Mouse (Mus musculus): ENCODE data around the gene Dcaf12. TPM values are rescaled to one million over a fixed set of nuclear protein-coding genes. Genes with fewer than 3 reads are reported as not detected.

The Dcaf12 gene
- 76.7 and 82.1 TPM in 2 replicates for polyA plus RNA-seq (2011; ENCODE audit: insufficient read depth, insufficient read length, low replicate concordance, missing spikeins)

- under 1% methylated on average over 70 of the region's 70 CpGs for WGBS
- peak; percentile 87 for TF ChIP-seq POLR2A (IDR thresholded peaks at IDR 0.05; ENCODE audit: borderline replicate concordance, control insufficient read depth, low read depth, low read length)
- TF ChIP-seq CTCF (IDR thresholded peaks at IDR 0.05; ENCODE audit: control insufficient read depth, insufficient read depth, low read length): no peak
- peaks cover 7% of the 10 kb centered on the region; the same call in 1 of the 2 replicates for H3K4me1 ChIP-seq (ENCODE audit: control insufficient read depth, insufficient read depth, low read length)
These were observed at the start of gene Dcaf12 for GRCm38 (mm10) chr4:41314141-41315129. Gene Dcaf12 (minus strand): TSS chr4:41314889.

DNA sequence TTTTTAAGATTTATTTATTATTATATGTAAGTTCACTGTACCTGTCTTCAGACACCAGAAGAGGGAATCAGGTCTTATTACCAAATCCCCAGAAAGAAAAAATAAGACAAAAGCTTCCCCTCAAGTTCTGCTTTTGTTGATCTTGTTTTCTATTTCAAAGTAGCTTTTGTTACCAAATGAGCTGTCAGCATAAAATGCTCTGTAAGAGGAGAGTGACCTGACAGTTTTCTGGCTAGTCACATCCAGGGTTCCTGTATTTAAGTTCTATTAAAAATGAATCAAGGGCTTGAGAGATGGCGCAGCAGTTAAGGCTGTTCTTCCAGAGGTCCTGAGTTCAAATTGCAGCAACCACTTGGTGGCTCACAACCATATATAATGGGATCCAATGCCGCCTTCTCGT is 46.4 kb upstream of the Dcaf12 start:
- no peak overlapping the region for H3K4me3 ChIP-seq (replicated peaks; ENCODE audit: control insufficient read depth, low read depth, low read length)
- H3K4me1 ChIP-seq (ENCODE audit: control insufficient read depth, insufficient read depth, low read length): peaks cover 2% of the 10 kb centered on the region; the same call in 1 of the 2 replicates
- no peak overlapping the region for H3K27ac ChIP-seq (ENCODE audit: control insufficient read depth, insufficient read depth, low read depth, low read length, poor library complexity)
- TF ChIP-seq POLR2A (IDR thresholded peaks at IDR 0.05; ENCODE audit: borderline replicate concordance, control insufficient read depth, low read depth, low read length) (no peak), CTCF (IDR thresholded peaks at IDR 0.05; ENCODE audit: control insufficient read depth, insufficient read depth, low read length) (no peak)
- WGBS: 88% methylated on average over 3 of the region's 3 CpGs

More at GRCm38 (mm10) chr4:41314141-41315129, at the start of gene Dcaf12:
- Histone ChIP-seq H3K27ac (ENCODE audit: control insufficient read depth, insufficient read depth, low read depth, low read length, poor library complexity) (peak within 1 kb of the TSS; percentile 98), H3K4me3 (replicated peaks; ENCODE audit: control insufficient read depth, low read depth, low read length) (peak within 1 kb of the TSS; percentile 87)

- 64% methylated on average over 7 of the region's 7 CpGs for WGBS
These were observed 44.7 kb upstream of the Dcaf12 start for GRCm38 (mm10) chr4:41359358-41359757.

DNA sequence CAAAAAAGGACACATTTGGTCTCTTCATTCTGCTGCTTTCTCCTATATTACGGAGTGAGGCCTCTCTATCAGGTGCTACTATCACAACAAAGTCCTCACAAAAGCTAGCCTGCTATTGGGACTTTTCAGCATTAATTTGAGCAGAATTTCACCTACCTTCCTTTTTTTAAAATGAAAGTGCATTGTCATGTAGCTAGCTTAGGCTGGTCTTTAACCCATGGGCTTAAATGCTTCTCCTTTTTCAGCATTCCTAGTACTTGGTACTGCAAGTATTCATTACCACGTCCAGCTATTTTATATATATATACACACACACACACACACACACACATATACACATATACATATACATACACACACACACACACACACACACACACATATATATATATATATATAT is 44.0 kb upstream of the Dcaf12 start:
- Histone ChIP-seq H3K27ac (ENCODE audit: control insufficient read depth, insufficient read depth, low read depth, low read length, poor library complexity) (no peak overlapping the region), H3K4me3 (replicated peaks; ENCODE audit: control insufficient read depth, low read depth, low read length) (no peak overlapping the region), H3K4me1 (ENCODE audit: control insufficient read depth, insufficient read depth, low read length) (peaks cover 2% of the 10 kb centered on the region; the same call in 1 of the 2 replicates)
- WGBS: 30% methylated on average over 2 of the region's 2 CpGs
- TF ChIP-seq CTCF (IDR thresholded peaks at IDR 0.05; ENCODE audit: control insufficient read depth, insufficient read depth, low read length) (no peak), POLR2A (IDR thresholded peaks at IDR 0.05; ENCODE audit: borderline replicate concordance, control insufficient read depth, low read depth, low read length) (no peak)

More at GRCm38 (mm10) chr4:41359358-41359757, 44.7 kb upstream of the Dcaf12 start:
- Histone ChIP-seq H3K27ac (ENCODE audit: control insufficient read depth, insufficient read depth, low read depth, low read length, poor library complexity) (no peak overlapping the region), H3K4me3 (replicated peaks; ENCODE audit: control insufficient read depth, low read depth, low read length) (no peak overlapping the region), H3K4me1 (ENCODE audit: control insufficient read depth, insufficient read depth, low read length) (peaks cover 2% of the 10 kb centered on the region; the same call in 1 of the 2 replicates)
- no peak for TF ChIP-seq CTCF (IDR thresholded peaks at IDR 0.05; ENCODE audit: control insufficient read depth, insufficient read depth, low read length)
- TF ChIP-seq POLR2A (IDR thresholded peaks at IDR 0.05; ENCODE audit: borderline replicate concordance, control insufficient read depth, low read depth, low read length): no peak

DNA sequence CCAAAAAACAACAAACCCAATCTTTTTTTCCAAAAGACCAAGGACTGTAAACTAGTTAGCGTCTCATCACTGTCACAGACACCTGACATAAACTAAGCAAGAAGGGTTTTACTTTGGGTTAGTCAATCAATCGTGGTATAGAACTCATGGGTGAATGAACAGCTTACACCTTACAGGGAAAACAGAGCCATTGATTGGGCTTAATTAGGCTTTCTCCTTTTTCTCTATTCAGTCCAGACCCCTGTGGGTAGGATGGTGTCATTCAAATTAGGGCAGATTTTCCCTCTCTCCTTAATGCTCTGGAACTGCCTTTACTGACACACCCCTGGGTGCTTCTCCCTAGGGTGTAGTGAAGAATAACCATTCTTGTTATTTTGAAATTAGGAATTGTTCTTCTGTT is 42.5 kb upstream of the Dcaf12 start:
- H3K4me3 ChIP-seq (replicated peaks; ENCODE audit: control insufficient read depth, low read depth, low read length): no peak overlapping the region
- TF ChIP-seq POLR2A (IDR thresholded peaks at IDR 0.05; ENCODE audit: borderline replicate concordance, control insufficient read depth, low read depth, low read length) (no peak), CTCF (IDR thresholded peaks at IDR 0.05; ENCODE audit: control insufficient read depth, insufficient read depth, low read length) (no peak)
- H3K4me1 ChIP-seq (ENCODE audit: control insufficient read depth, insufficient read depth, low read length): peaks cover 2% of the 10 kb centered on the region; the same call in 1 of the 2 replicates
- H3K27ac ChIP-seq (ENCODE audit: control insufficient read depth, insufficient read depth, low read depth, low read length, poor library complexity): no peak overlapping the region
- WGBS: 84% methylated on average over 2 of the region's 2 CpGs

DNA sequence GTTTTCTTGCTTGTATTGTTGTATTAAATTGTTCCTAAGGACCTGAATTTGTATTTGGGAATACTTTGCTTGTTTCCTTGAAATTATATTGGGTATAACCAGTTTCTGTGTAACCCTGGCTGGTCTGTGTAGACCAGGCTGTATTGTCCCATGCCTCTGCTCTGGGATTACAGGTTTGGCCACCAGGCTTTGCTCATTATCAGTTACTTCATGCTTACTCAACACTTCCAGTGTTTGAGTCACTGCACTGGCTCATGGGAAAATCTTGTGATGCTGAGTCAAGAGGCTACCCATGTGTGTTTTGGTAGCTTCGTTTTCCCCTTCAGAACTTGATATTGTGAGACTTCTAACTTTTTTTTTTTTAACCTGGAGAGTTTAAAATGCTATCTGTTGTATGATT is 38.6 kb upstream of the Dcaf12 start:
- TF ChIP-seq CTCF (IDR thresholded peaks at IDR 0.05; ENCODE audit: control insufficient read depth, insufficient read depth, low read length) (no peak), POLR2A (IDR thresholded peaks at IDR 0.05; ENCODE audit: borderline replicate concordance, control insufficient read depth, low read depth, low read length) (no peak)
- no peak overlapping the region for H3K27ac ChIP-seq (ENCODE audit: control insufficient read depth, insufficient read depth, low read depth, low read length, poor library complexity)
- 65% methylated on average over 1 of the region's 1 CpGs for WGBS
- peaks cover 2% of the 10 kb centered on the region; the same call in 1 of the 2 replicates for H3K4me1 ChIP-seq (ENCODE audit: control insufficient read depth, insufficient read depth, low read length)
- H3K4me3 ChIP-seq (replicated peaks; ENCODE audit: control insufficient read depth, low read depth, low read length): no peak overlapping the region

DNA sequence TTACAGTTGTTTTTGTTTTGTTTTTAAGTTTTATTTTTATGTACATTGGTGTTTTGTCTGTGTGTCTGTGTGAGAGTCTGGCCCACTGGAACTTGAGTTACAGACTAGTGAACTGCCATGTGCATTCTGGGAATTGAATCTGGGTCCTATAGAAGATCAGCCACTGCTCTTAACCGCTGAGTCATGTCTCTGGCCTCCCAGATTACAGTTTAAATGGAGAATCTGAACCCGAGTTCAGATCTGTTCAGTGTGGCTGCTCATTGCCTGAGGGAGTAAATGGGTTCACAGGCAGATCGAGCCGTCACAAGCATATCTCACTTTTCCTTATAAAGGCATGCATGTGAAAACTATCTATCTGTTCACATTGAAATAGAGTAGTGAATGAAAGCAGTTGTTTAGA is 38.1 kb upstream of the Dcaf12 start:
- Histone ChIP-seq H3K4me1 (ENCODE audit: control insufficient read depth, insufficient read depth, low read length) (no peaks in the 10 kb centered on the region; the same call in 1 of the 2 replicates), H3K27ac (ENCODE audit: control insufficient read depth, insufficient read depth, low read depth, low read length, poor library complexity) (no peak overlapping the region), H3K4me3 (replicated peaks; ENCODE audit: control insufficient read depth, low read depth, low read length) (no peak overlapping the region)
- TF ChIP-seq POLR2A (IDR thresholded peaks at IDR 0.05; ENCODE audit: borderline replicate concordance, control insufficient read depth, low read depth, low read length): no peak
- no peak for TF ChIP-seq CTCF (IDR thresholded peaks at IDR 0.05; ENCODE audit: control insufficient read depth, insufficient read depth, low read length)
- 71% methylated on average over 4 of the region's 4 CpGs for WGBS

DNA sequence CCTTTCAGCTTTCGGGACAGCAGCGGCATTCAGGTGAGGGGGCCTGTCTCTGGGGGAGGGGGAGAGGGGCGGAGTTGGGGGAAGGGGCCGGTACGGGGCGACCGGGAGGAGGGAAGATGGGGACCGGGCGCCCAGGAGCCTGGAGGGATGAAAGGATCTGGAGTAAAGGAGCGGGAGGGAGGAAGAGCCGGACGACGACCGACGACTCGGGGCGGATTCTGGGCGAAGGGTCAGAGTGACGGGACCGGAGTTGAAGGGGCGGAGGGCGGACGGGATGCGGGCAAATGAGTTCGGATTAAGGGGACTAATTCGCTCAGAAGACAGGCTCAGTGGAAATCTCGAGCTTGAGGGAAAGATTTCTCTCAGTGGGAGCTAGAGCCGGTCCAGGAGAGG is 34.5 kb upstream of the Dcaf12 start:
- no peaks in the 10 kb centered on the region; the same call in 1 of the 2 replicates for H3K4me1 ChIP-seq (ENCODE audit: control insufficient read depth, insufficient read depth, low read length)
- TF ChIP-seq POLR2A (IDR thresholded peaks at IDR 0.05; ENCODE audit: borderline replicate concordance, control insufficient read depth, low read depth, low read length) (no peak), CTCF (IDR thresholded peaks at IDR 0.05; ENCODE audit: control insufficient read depth, insufficient read depth, low read length) (no peak)
- H3K27ac ChIP-seq (ENCODE audit: control insufficient read depth, insufficient read depth, low read depth, low read length, poor library complexity): peak overlapping the region; percentile 73
- H3K4me3 ChIP-seq (replicated peaks; ENCODE audit: control insufficient read depth, low read depth, low read length): peak overlapping the region; percentile 81
- under 1% methylated on average over 28 of the region's 28 CpGs for WGBS
